Comparison of ENCODE assay signal across 14 mouse cellular contexts in the genomic region with DNA sequence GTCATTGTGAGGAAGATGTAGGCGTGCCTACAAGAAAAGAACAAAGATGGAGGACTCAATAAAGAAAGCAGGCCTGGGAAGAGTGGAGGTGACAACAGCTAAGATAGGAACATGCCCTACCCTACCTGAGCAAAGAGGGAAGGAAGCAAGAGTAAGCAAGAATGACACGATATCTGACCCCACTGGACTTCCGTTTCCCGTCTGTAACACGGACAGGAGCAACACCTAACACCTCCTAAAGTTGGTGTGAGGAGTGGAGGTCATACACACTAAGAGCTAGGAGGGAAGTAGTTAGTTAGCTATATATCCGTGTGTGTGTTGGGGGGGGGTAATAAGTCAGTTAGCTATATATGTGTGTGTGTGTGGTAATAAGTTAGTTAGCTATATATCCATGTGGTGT. TPM values are rescaled to one million over a fixed set of nuclear protein-coding genes. Genes with fewer than 3 reads are reported as not detected.
A peak's percentile ranks its signal among the peaks of the same experiment; 100 is the strongest.
DNase-seq lines count a peak whose midpoint lies in the region; ATAC-seq and TF ChIP-seq lines count a peak whose summit lies in the region.
"Had no signal": no experiment of that assay in that cellular context is flagged by ENCODE, and none has a peak within 500 bp of the region (broad histone marks: within the 10 kb centered on the region; RNA-seq: fewer than 3 reads in every experiment).

No protein-coding gene starts in this region.

- no peak for TF ChIP-seq POLR2A in bone marrow, adult 2 months (IDR thresholded peaks at IDR 0.05; ENCODE audit: borderline replicate concordance, control insufficient read depth, low read depth, low read length)

- ATAC-seq in kidney, embryonic 14.5 days (ENCODE audit: low FRiP score, low TSS enrichment) = 0 out of 2 replicates have a peak, but pooled peaks have one; percentile 16
- ATAC-seq in monocyte, adult 5-6 weeks (replicated peaks; ENCODE audit: insufficient number of reproducible peaks, low FRiP score, low TSS enrichment, poor library complexity, severe bottlenecking) = peak; percentile 7; the same call in 1 of the 2 replicates
- ATAC-seq: hindbrain, postnatal 0 days had no signal

- H3K9ac ChIP-seq in kidney, embryonic 14.5 days (ENCODE audit: low read depth, low read length) = no peak overlapping the region

- H3K27me3 ChIP-seq in kidney, embryonic 14.5 days (ENCODE audit: control insufficient read depth, insufficient read depth, low read length) = no peaks in the 10 kb centered on the region

- H3K4me2 ChIP-seq in kidney, embryonic 14.5 days (replicated peaks; ENCODE audit: low read depth, low read length) = no peak overlapping the region

- H3K4me3 ChIP-seq in kidney, embryonic 14.5 days (ENCODE audit: low read length) = no peak overlapping the region
- H3K4me3 ChIP-seq in bone marrow, adult 2 months (replicated peaks; ENCODE audit: control insufficient read depth, low read depth, low read length) = no peak overlapping the region
- no peak overlapping the region for H3K4me3 ChIP-seq in layer of hippocampus, adult 2 months
- H3K4me3 ChIP-seq: forebrain, embryonic 10.5 days had no signal

- no peak for DNase-seq in kidney, postnatal 36 days
- peak; percentile 35 for DNase-seq in 416B (ENCODE audit: low read depth)
- no peak for DNase-seq in layer of hippocampus, adult 2 months (ENCODE audit: low spot score in 2 of 2)
- DNase-seq in cerebellum, adult 11-12 months = no peak
- no peak for DNase-seq in layer of hippocampus, adult 9-11 months
- DNase-seq: cerebellum, postnatal 14 days; lung, postnatal 14 days; midbrain, embryonic 14.5 days; right cerebral cortex, postnatal 4 days had no signal

- H3K36me3 ChIP-seq in kidney, embryonic 14.5 days (ENCODE audit: control insufficient read depth, insufficient read depth, low read length) = no peaks in the 10 kb centered on the region
- H3K36me3 ChIP-seq: forebrain, embryonic 10.5 days had no signal

- 91% methylated on average over 6 of the region's 6 CpGs for WGBS in kidney, embryonic 14.5 days
- WGBS in bone marrow, adult 2 months = 26% methylated on average over 6 of the region's 6 CpGs

- peaks cover 26% of the 10 kb centered on the region for H3K4me1 ChIP-seq in kidney, embryonic 14.5 days (ENCODE audit: control insufficient read depth, insufficient read depth, low read length)
- peaks cover 21% of the 10 kb centered on the region for H3K4me1 ChIP-seq in bone marrow, adult 2 months (ENCODE audit: control insufficient read depth, insufficient read depth, low read length)

- TF ChIP-seq CTCF in bone marrow, adult 2 months (IDR thresholded peaks at IDR 0.05; ENCODE audit: control insufficient read depth, insufficient read depth, low read length) = no peak
- TF ChIP-seq CTCF in layer of hippocampus, adult 2 months (conservative IDR thresholded peaks at IDR 0.05) = no peak

- no peak overlapping the region for H3K27ac ChIP-seq in kidney, embryonic 14.5 days (ENCODE audit: low read depth, low read length)
- peak overlapping the region; percentile 77 for H3K27ac ChIP-seq in bone marrow, adult 2 months (ENCODE audit: control insufficient read depth, insufficient read depth, low read depth, low read length, poor library complexity)
- H3K27ac ChIP-seq in layer of hippocampus, adult 2 months = no peak overlapping the region
- H3K27ac ChIP-seq: hindbrain, postnatal 0 days had no signal

- H3K9me3 ChIP-seq in kidney, embryonic 14.5 days (ENCODE audit: control insufficient read depth, low read length) = no peaks in the 10 kb centered on the region
- H3K9me3 ChIP-seq: forebrain, embryonic 10.5 days had no signal

RNA-seq across cellular contexts. Expression of a gene that starts 47.4 kb away (rescaled TPM):
- 61.0 and 110 TPM in 2 replicates for polyA plus RNA-seq in kidney, embryonic 14.5 days (2014; fragmentation: Nextera tagmentation; extraction: Ambion mirVana)
- polyA plus RNA-seq in bone marrow, adult 2 months (2011; ENCODE audit: insufficient read depth, insufficient read length, low replicate concordance, missing spikeins) = 29.4 and 62.3 TPM in 2 replicates
- 598 to 656 TPM (median 610 TPM) in 3 replicates for total RNA-seq in monocyte, adult 5-6 weeks (2017)
- total RNA-seq in layer of hippocampus, adult 2 months (2021) = 10 to 100 TPM; 19.4 to 21.6 TPM

Comparison
In these comparisons a context has a peak if more than half of its experiments do, and no peak if none do; other contexts are left out.
1. RNA of a gene that starts 47.4 kb away (total RNA-seq): 598 to 656 TPM in monocyte, adult 5-6 weeks; 19.4 to 21.6 TPM in layer of hippocampus, adult 2 months; every median in the first group is over 10 times any median in the second.